In the genomic region with DNA sequence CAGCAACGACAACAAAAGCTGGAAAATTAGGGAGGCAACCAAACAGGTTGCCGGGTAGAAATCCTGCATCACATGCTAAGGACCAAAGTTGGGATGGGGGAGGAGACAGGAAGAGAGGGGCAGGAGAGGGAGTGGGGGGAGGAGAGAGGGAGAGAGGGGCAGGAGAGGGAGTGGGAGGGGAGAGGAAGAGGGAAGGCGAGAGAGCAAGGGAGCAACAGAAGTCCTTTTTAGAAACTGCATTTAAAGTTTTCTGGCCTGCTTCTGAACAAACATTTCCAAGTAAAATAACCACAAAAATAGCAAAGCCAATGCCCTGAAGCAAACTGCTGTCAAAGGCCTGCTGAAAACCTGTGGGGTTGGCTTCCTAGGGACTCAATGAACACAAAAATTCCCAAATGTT, we compare ENCODE assay signal across 14 mouse cellular contexts.
A peak's percentile ranks its signal among the peaks of the same experiment; 100 is the strongest.
DNase-seq lines count a peak whose midpoint lies in the region; ATAC-seq lines count a peak whose summit lies in the region.
"Had no signal": no experiment of that assay in that cellular context is flagged by ENCODE, and none has a peak within 500 bp of the region (broad histone marks: within the 10 kb centered on the region; RNA-seq: fewer than 3 reads in every experiment).

No protein-coding gene starts in this region.

- H3K4me1 ChIP-seq in heart, embryonic 16.5 days (ENCODE audit: control insufficient read depth, insufficient read depth, low read length) = peaks cover 4% of the 10 kb centered on the region; the same call in 1 of the 2 replicates
- peaks cover 4% of the 10 kb centered on the region; the same call in 1 of the 2 replicates for H3K4me1 ChIP-seq in lung, embryonic 16.5 days (replicated peaks; ENCODE audit: control insufficient read depth, insufficient read depth, low read length)
- peaks cover 5% of the 10 kb centered on the region; the same call in 1 of the 2 replicates for H3K4me1 ChIP-seq in embryonic facial prominence, embryonic 13.5 days

- no peak overlapping the region for H3K4me2 ChIP-seq in heart, embryonic 16.5 days (ENCODE audit: low read depth, low read length)
- H3K4me2 ChIP-seq in lung, embryonic 16.5 days (ENCODE audit: low read depth, low read length) = no peak overlapping the region
- no peak overlapping the region for H3K4me2 ChIP-seq in embryonic facial prominence, embryonic 13.5 days
- H3K4me2 ChIP-seq: midbrain, embryonic 12.5 days had no signal

- intact Hi-C loops in heart, postnatal 25 days (cut with DNase I) = no loop called here

- 25% methylated on average over 3 of the region's 3 CpGs for WGBS in heart, embryonic 16.5 days
- 23% methylated on average over 3 of the region's 3 CpGs for WGBS in lung, embryonic 16.5 days
- WGBS in embryonic facial prominence, embryonic 13.5 days = 6% methylated on average over 3 of the region's 3 CpGs

- no peaks in the 10 kb centered on the region for H3K36me3 ChIP-seq in heart, embryonic 16.5 days (ENCODE audit: control insufficient read depth, insufficient read depth)
- H3K36me3 ChIP-seq in lung, embryonic 16.5 days (ENCODE audit: control insufficient read depth, insufficient read depth, low read length) = no peaks in the 10 kb centered on the region
- H3K36me3 ChIP-seq in embryonic facial prominence, embryonic 13.5 days = no peaks in the 10 kb centered on the region
- H3K36me3 ChIP-seq: midbrain, embryonic 12.5 days had no signal

- peak overlapping the region; percentile 40; the same call in 1 of the 2 replicates for H3K27ac ChIP-seq in heart, embryonic 16.5 days (ENCODE audit: low read length)
- peak overlapping the region; percentile 41 for H3K27ac ChIP-seq in lung, embryonic 16.5 days (ENCODE audit: low read length)
- H3K27ac ChIP-seq in embryonic facial prominence, embryonic 13.5 days = peak overlapping the region; percentile 66; the same call in 1 of the 2 replicates
- H3K27ac ChIP-seq: liver, embryonic 14.5 days; midbrain, embryonic 12.5 days had no signal

- no peak overlapping the region for H3K4me3 ChIP-seq in heart, embryonic 16.5 days (ENCODE audit: low read length)
- no peak overlapping the region for H3K4me3 ChIP-seq in lung, embryonic 16.5 days (ENCODE audit: low read length)
- no peak overlapping the region for H3K4me3 ChIP-seq in embryonic facial prominence, embryonic 13.5 days
- H3K4me3 ChIP-seq: midbrain, embryonic 12.5 days had no signal

- ATAC-seq in heart, embryonic 16.5 days (replicated peaks; ENCODE audit: extremely low read depth, insufficient read depth, low FRiP score) = no peak
- ATAC-seq in lung, embryonic 16.5 days (ENCODE audit: low read depth) = no peak; the same call in 1 of the 2 replicates
- ATAC-seq in embryonic facial prominence, embryonic 13.5 days (ENCODE audit: insufficient number of reproducible peaks, insufficient read depth, low FRiP score, low TSS enrichment, low read depth) = no peak
- ATAC-seq: forebrain, embryonic 14.5 days had no signal

- DNase-seq in heart, postnatal 25 days (ENCODE audit: low spot score) = no peak
- DNase-seq in lung, postnatal 25 days (ENCODE audit: low spot score) = no peak
- peak; percentile 16 for DNase-seq in mesoderm, embryonic 11.5 days (ENCODE audit: low read depth, low spot score)
- DNase-seq in cerebellum, postnatal 25 days = no peak
- no peak for DNase-seq in adrenal gland, adult 2 months
- DNase-seq: B cell, adult 2 months; heart, postnatal 36 days; thymus, adult 2 months had no signal

- no peak overlapping the region for H3K9ac ChIP-seq in heart, embryonic 16.5 days (ENCODE audit: low read length)
- no peak overlapping the region for H3K9ac ChIP-seq in lung, embryonic 16.5 days (ENCODE audit: low read length)
- H3K9ac ChIP-seq in embryonic facial prominence, embryonic 13.5 days = no peak overlapping the region
- H3K9ac ChIP-seq: liver, embryonic 14.5 days; midbrain, embryonic 12.5 days had no signal

- H3K9me3 ChIP-seq in heart, embryonic 16.5 days (replicated peaks; ENCODE audit: control insufficient read depth, low read length) = no peaks in the 10 kb centered on the region
- no peaks in the 10 kb centered on the region for H3K9me3 ChIP-seq in lung, embryonic 16.5 days (ENCODE audit: control insufficient read depth, low read length)
- H3K9me3 ChIP-seq in embryonic facial prominence, embryonic 13.5 days = no peaks in the 10 kb centered on the region
- H3K9me3 ChIP-seq: midbrain, embryonic 12.5 days had no signal

- H3K27me3 ChIP-seq in heart, embryonic 16.5 days (ENCODE audit: control insufficient read depth, insufficient read depth, low read length) = no peaks in the 10 kb centered on the region
- H3K27me3 ChIP-seq in lung, embryonic 16.5 days (ENCODE audit: control insufficient read depth, insufficient read depth, low read depth, low read length) = no peaks in the 10 kb centered on the region
- H3K27me3 ChIP-seq in embryonic facial prominence, embryonic 13.5 days = no peaks in the 10 kb centered on the region
- H3K27me3 ChIP-seq: midbrain, embryonic 12.5 days had no signal
